Mouse (Mus musculus) heart, postnatal 0 days (tissue): Measurements from ENCODE around the gene Atp8b2. TPM values are rescaled to one million over a fixed set of nuclear protein-coding genes. Genes with fewer than 3 reads are reported as not detected.

Source experiments
- ATAC-seq: fragments of 200-750 bp; cut with Nextera tagmentation; 2 replicates; pipeline ENCODE4 v1.8.0; 2017; ENCODE audit warnings: low read depth, moderate number of reproducible peaks, moderate library complexity; ENCODE audit not compliant: insufficient read depth
- DNase-seq: peaks from one replicate; pipeline ENCODE4 v3.0.0-alpha.2; 2016; ENCODE audit warnings: low spot score
- H3K27ac ChIP-seq: fragments of 300-500 bp; sonication (generic); 2 replicates; pipeline ENCODE4 v1.5.1; 2014; ENCODE audit warnings: low read depth, mild to moderate bottlenecking
- H3K27me3 ChIP-seq: fragments of 300-500 bp; sonication (generic); 2 replicates; pipeline ENCODE4 v1.6.1; 2014; ENCODE audit warnings: low read length, mixed read lengths; ENCODE audit not compliant: control insufficient read depth, insufficient read depth
- H3K36me3 ChIP-seq: fragments of 300-500 bp; sonication (generic); replicated peaks from 2 replicates; pipeline ENCODE4 v1.6.1; 2014; ENCODE audit warnings: low read length, mixed read lengths; ENCODE audit not compliant: control insufficient read depth, insufficient read depth
- H3K4me1 ChIP-seq: fragments of 300-500 bp; sonication (generic); 2 replicates; pipeline ENCODE4 v1.6.1; 2014; ENCODE audit warnings: antibody characterized with exemption; ENCODE audit not compliant: control insufficient read depth, insufficient read depth
- H3K4me2 ChIP-seq: fragments of 300-500 bp; sonication (generic); 2 replicates; pipeline ENCODE4 v1.6.1; 2014; ENCODE audit warnings: low read depth, mild to moderate bottlenecking, low read length, moderate library complexity
- H3K4me3 ChIP-seq: fragments of 300-500 bp; sonication (generic); 2 replicates; pipeline ENCODE4 v1.5.1; 2014; ENCODE audit warnings: low read depth, low read length
- H3K9ac ChIP-seq: fragments of 300-500 bp; sonication (generic); replicated peaks from 2 replicates; pipeline ENCODE4 v1.6.1; 2014; ENCODE audit warnings: low read depth, low read length, mixed read lengths
- H3K9me3 ChIP-seq: fragments of 300-500 bp; sonication (generic); replicated peaks from 2 replicates; pipeline ENCODE4 v1.6.1; 2016; ENCODE audit warnings: low read length; ENCODE audit not compliant: control insufficient read depth
- CTCF ChIP-seq: IDR thresholded peaks from 2 replicates; pipeline ENCODE4 v1.5.1; 2016; ENCODE audit warnings: antibody characterized with exemption, control low read depth, low read depth
- EP300 ChIP-seq: IDR thresholded peaks from 2 replicates; pipeline ENCODE4 v1.6.1; 2016; ENCODE audit warnings: antibody characterized with exemption, low read depth
- WGBS: fragments of 180-500 bp; shearing (Covaris S2); extraction: QIAGEN DNeasy Blood & Tissue Kit; methylation state at CpG from one replicate; pipeline ENCODE4 v1.1.7; 2014; 5-methylcytosine and 5-hydroxymethylcytosine counted together
- microRNA-seq: library from miRNA; unstranded; fragments of <30 nt; microRNA quantifications from one replicate; pipeline ENCODE4, GENCODE M21; 2016
- polyA plus RNA-seq: library from polyadenylated mRNA; unstranded; fragments of >200 nt; fragmentation: Nextera tagmentation; extraction: Ambion mirVana; gene quantifications from 2 replicates; pipeline ENCODE4 v1.2.1, GENCODE M21; 2015
- total RNA-seq: library from RNA; depleted of rRNA; stranded (reverse); fragments of >200 nt; gene quantifications from 2 replicates; pipeline ENCODE4 v1.2.3, GENCODE M21; 2014; ENCODE audit warnings: low replicate concordance; rRNA removed

Gene Atp8b2
- total and polyA plus RNA-seq, 2 experiments from 2014 or later: 5.2 to 52.4 TPM

GRCm38 (mm10) chr3:89896571-89896970 is 66.7 kb downstream of the Atp8b2 start:
- Histone ChIP-seq H3K9ac (no peak overlapping the region), H3K36me3 (no peaks in the 10 kb centered on the region), H3K27me3 (peaks cover 7% of the 10 kb centered on the region; the same call in 1 of the 2 replicates), H3K4me1 (no peaks in the 10 kb centered on the region), H3K9me3 (no peaks in the 10 kb centered on the region), H3K4me2 (no peak overlapping the region), H3K27ac (no peak overlapping the region), H3K4me3 (no peak overlapping the region)
- DNase-seq (no peak), ATAC-seq (no peak)
- WGBS: 46% methylated on average over 5 of the region's 5 CpGs
- no peak for TF ChIP-seq EP300
- no peak for TF ChIP-seq CTCF

- no peak overlapping the region for H3K9ac ChIP-seq
- no peaks in the 10 kb centered on the region for H3K4me1 ChIP-seq
- TF ChIP-seq CTCF: no peak
- no peaks in the 10 kb centered on the region for H3K36me3 ChIP-seq
- H3K4me2 ChIP-seq: no peak overlapping the region
- no peak overlapping the region for H3K27ac ChIP-seq
- H3K4me3 ChIP-seq: no peak overlapping the region
- H3K9me3 ChIP-seq: no peaks in the 10 kb centered on the region
- WGBS: 76% methylated on average over 5 of the region's 5 CpGs
- peak; percentile 1 for DNase-seq
- H3K27me3 ChIP-seq: 0 out of 2 replicates have a peak, but pooled peaks cover 3% of the 10 kb centered on the region
- no peak for ATAC-seq
Measured at GRCm38 (mm10) chr3:89892517-89893106, 70.7 kb downstream of the Atp8b2 start.

- no peak overlapping the region for H3K4me2 ChIP-seq
- DNase-seq (no peak), ATAC-seq (no peak)
- H3K9me3 ChIP-seq: no peaks in the 10 kb centered on the region
- no peak overlapping the region for H3K9ac ChIP-seq
- no peaks in the 10 kb centered on the region for H3K27me3 ChIP-seq
- H3K27ac ChIP-seq: no peak overlapping the region
- no peaks in the 10 kb centered on the region for H3K36me3 ChIP-seq
- H3K4me3 ChIP-seq: no peak overlapping the region
- TF ChIP-seq EP300 (no peak), CTCF (no peak)
- H3K4me1 ChIP-seq: no peaks in the 10 kb centered on the region
Measured at GRCm38 (mm10) chr3:89891696-89892095, 71.6 kb downstream of the Atp8b2 start.

GRCm38 (mm10) chr3:89889841-89890430 is 73.4 kb downstream of the Atp8b2 start:
- ATAC-seq: no peak
- H3K9ac ChIP-seq: no peak overlapping the region
- no peak overlapping the region for H3K27ac ChIP-seq
- WGBS: 61% methylated on average over 8 of the region's 8 CpGs
- no peak overlapping the region for H3K4me2 ChIP-seq
- TF ChIP-seq CTCF: no peak
- no peak for TF ChIP-seq EP300
- H3K9me3 ChIP-seq: no peaks in the 10 kb centered on the region
- H3K36me3 ChIP-seq: no peaks in the 10 kb centered on the region
- DNase-seq: no peak
- no peaks in the 10 kb centered on the region for H3K4me1 ChIP-seq
- H3K4me3 ChIP-seq: no peak overlapping the region
- no peaks in the 10 kb centered on the region for H3K27me3 ChIP-seq

Small RNAs within 50 kb of the gene (microRNA-seq; reads per million reads assigned to microRNA genes)
- gene Mir7669: 1.6 reads per million

Other genes with a start within 250 kb of the Atp8b2 start
- 19.2 and 36.7 TPM in 2 replicates for gene Adar, start 248.5 kb downstream of the Atp8b2 start, total RNA-seq
- gene Adar, start 248.5 kb downstream of the Atp8b2 start, polyA plus RNA-seq: 3.8 and 4.4 TPM in 2 replicates
- gene Chrnb2, start 198.9 kb downstream of the Atp8b2 start, total RNA-seq: 0.11 and 0.15 TPM in 2 replicates
- 0.11 and 0.20 TPM in 2 replicates for gene Chrnb2, start 198.9 kb downstream of the Atp8b2 start, polyA plus RNA-seq
- 36.7 and 80.1 TPM in 2 replicates for gene Ube2q1, start 189.9 kb downstream of the Atp8b2 start, total RNA-seq
- gene Ube2q1, start 189.9 kb downstream of the Atp8b2 start, polyA plus RNA-seq: 4.7 and 5.5 TPM in 2 replicates
- 11.9 and 14.1 TPM in 2 replicates for gene She, start 132.1 kb downstream of the Atp8b2 start, total RNA-seq
- gene She, start 132.1 kb downstream of the Atp8b2 start, polyA plus RNA-seq: 4.0 and 4.6 TPM in 2 replicates
- gene Il6ra, start 50.3 kb downstream of the Atp8b2 start, total RNA-seq: 2.0 and 3.1 TPM in 2 replicates
- gene Il6ra, start 50.3 kb downstream of the Atp8b2 start, polyA plus RNA-seq: 0.92 and 1.1 TPM in 2 replicates
- gene Hax1, start 35.3 kb upstream of the Atp8b2 start, total RNA-seq: 37.9 and 45.0 TPM in 2 replicates
- 64.2 and 70.3 TPM in 2 replicates for gene Hax1, start 35.3 kb upstream of the Atp8b2 start, polyA plus RNA-seq
- gene 4933434E20Rik, start 88.1 kb upstream of the Atp8b2 start, total RNA-seq: 111 and 183 TPM in 2 replicates
- gene 4933434E20Rik, start 88.1 kb upstream of the Atp8b2 start, polyA plus RNA-seq: 151 and 165 TPM in 2 replicates
- gene Ubap2l, start 89.1 kb upstream of the Atp8b2 start, total RNA-seq: 64.2 and 69.7 TPM in 2 replicates
- gene Ubap2l, start 89.1 kb upstream of the Atp8b2 start, polyA plus RNA-seq: 88.9 and 92.0 TPM in 2 replicates
- gene Tpm3, start 109.1 kb upstream of the Atp8b2 start, total RNA-seq: 88.0 and 99.5 TPM in 2 replicates
- 139 and 145 TPM in 2 replicates for gene Tpm3, start 109.1 kb upstream of the Atp8b2 start, polyA plus RNA-seq
- 0.04 and 0.27 TPM in 2 replicates for gene Nup210l, start 140.6 kb upstream of the Atp8b2 start, total RNA-seq
- 0.04 TPM in 1 of 2 replicates, not detected in the other for gene Nup210l, start 140.6 kb upstream of the Atp8b2 start, polyA plus RNA-seq